Mouse (Mus musculus): Measurements from ENCODE around the gene Jag2.

The Jag2 gene

GRCm38 (mm10) chr12:112929562-112930352, at the start of gene Jag2:
Gene Jag2 (minus strand): TSS chr12:112929776.
- peak; percentile 80 for DNase-seq

- DNase-seq, result no peak
Observed at GRCm38 (mm10) chr12:112977156-112977555, 47.6 kb upstream of the Jag2 start.

- peak; percentile 90 for DNase-seq
Observed at GRCm38 (mm10) chr12:112976371-112977073, 46.9 kb upstream of the Jag2 start, which contains the start of gene Btbd6. Gene Btbd6 (plus strand): TSS chr12:112976482.

- DNase-seq, result no peak
Observed at GRCm38 (mm10) chr12:112974736-112975135, 45.2 kb upstream of the Jag2 start.

GRCm38 (mm10) chr12:112969616-112970015, 40.0 kb upstream of the Jag2 start:
- DNase-seq, result no peak

GRCm38 (mm10) chr12:112968943-112969342, 39.4 kb upstream of the Jag2 start:
- DNase-seq, result no peak

- DNase-seq, result no peak
Observed at GRCm38 (mm10) chr12:112965783-112966182, 36.2 kb upstream of the Jag2 start.

GRCm38 (mm10) chr12:112961872-112962271, 32.3 kb upstream of the Jag2 start:
- DNase-seq, result no peak

GRCm38 (mm10) chr12:112961428-112961827, 31.9 kb upstream of the Jag2 start:
- DNase-seq, result no peak

- no peak for DNase-seq
Observed at GRCm38 (mm10) chr12:112959421-112959820, 29.8 kb upstream of the Jag2 start.

- peak; percentile 48 for DNase-seq
Observed at GRCm38 (mm10) chr12:112958303-112958702, 28.7 kb upstream of the Jag2 start.

- DNase-seq, result peak; percentile 79
Observed at GRCm38 (mm10) chr12:112955800-112956199, 26.2 kb upstream of the Jag2 start.

- peak; percentile 22 for DNase-seq
Observed at GRCm38 (mm10) chr12:112952926-112953565, 23.5 kb upstream of the Jag2 start.

- peak; percentile 26 for DNase-seq
Observed at GRCm38 (mm10) chr12:112952433-112952832, 22.9 kb upstream of the Jag2 start.

- no peak for DNase-seq
Observed at GRCm38 (mm10) chr12:112951150-112951842, 21.7 kb upstream of the Jag2 start.

GRCm38 (mm10) chr12:112950761-112951129, 21.2 kb upstream of the Jag2 start:
- peak; percentile 17 for DNase-seq

- peak; percentile 93 for DNase-seq
Observed at GRCm38 (mm10) chr12:112950040-112950760, 20.6 kb upstream of the Jag2 start.

- DNase-seq, result no peak
Observed at GRCm38 (mm10) chr12:112947307-112947706, 17.7 kb upstream of the Jag2 start.

- DNase-seq, result no peak
Observed at GRCm38 (mm10) chr12:112943669-112944068, 14.1 kb upstream of the Jag2 start.

- peak; percentile 68 for DNase-seq
Observed at GRCm38 (mm10) chr12:112941776-112942713, 12.5 kb upstream of the Jag2 start, which contains the start of gene Nudt14. Gene Nudt14 (minus strand): TSS chr12:112942124.
